Mouse (Mus musculus) embryonic facial prominence, embryonic 12.5 days (tissue): ENCODE results near the gene Hhatl. TPM values are rescaled to one million over a fixed set of nuclear protein-coding genes. Genes with fewer than 3 reads are reported as not detected.

Experiments
- ATAC-seq: fragments of 200-750 bp; cut with Nextera tagmentation; 2 replicates; pipeline ENCODE4 v1.8.0; 2017; ENCODE audit not compliant: insufficient number of reproducible peaks, insufficient read depth, low FRiP score, low TSS enrichment
- H3K27ac ChIP-seq: fragments of 300-500 bp; sonication (generic); 2 replicates; pipeline ENCODE4 v1.5.1; 2016; ENCODE audit warnings: mild to moderate bottlenecking
- H3K27me3 ChIP-seq: fragments of 300-500 bp; sonication (generic); 2 replicates; pipeline ENCODE4 v1.6.1; 2016; ENCODE audit warnings: mild to moderate bottlenecking, moderate library complexity
- H3K36me3 ChIP-seq: fragments of 300-500 bp; sonication (generic); 2 replicates; pipeline ENCODE4 v1.6.1; 2016; ENCODE audit warnings: mild to moderate bottlenecking
- H3K4me1 ChIP-seq: fragments of 300-500 bp; sonication (generic); 2 replicates; pipeline ENCODE4 v1.6.1; 2016
- H3K4me2 ChIP-seq: fragments of 300-500 bp; sonication (generic); replicated peaks from 2 replicates; pipeline ENCODE4 v1.6.1; 2016; ENCODE audit warnings: mild to moderate bottlenecking, moderate library complexity
- H3K4me3 ChIP-seq: fragments of 300-500 bp; sonication (generic); 2 replicates; pipeline ENCODE4 v1.5.1; 2016; ENCODE audit warnings: mild to moderate bottlenecking
- H3K9ac ChIP-seq: fragments of 300-500 bp; sonication (generic); 2 replicates; pipeline ENCODE4 v1.6.1; 2016; ENCODE audit warnings: mild to moderate bottlenecking, moderate library complexity
- H3K9me3 ChIP-seq: fragments of 300-500 bp; sonication (generic); 2 replicates; pipeline ENCODE4 v1.6.1; 2016; ENCODE audit warnings: mild to moderate bottlenecking, moderate library complexity
- WGBS: fragments of 180-500 bp; shearing (Covaris S2); methylation state at CpG from one replicate; pipeline ENCODE4 v1.1.7; 2016; 5-methylcytosine and 5-hydroxymethylcytosine counted together
- polyA plus RNA-seq: library from polyadenylated mRNA; unstranded; fragments of >200 nt; fragmentation: Nextera tagmentation; extraction: Ambion mirVana; gene quantifications from 2 replicates; pipeline ENCODE4 v1.2.1, GENCODE M21; 2016

Gene Hhatl
- polyA plus RNA-seq, 1 experiment from 2014 or later = 0.40 TPM

GRCm38 (mm10) chr9:121798887-121799520 lies 6.7 kb upstream of the Hhatl start:
- H3K9me3 ChIP-seq = no peaks in the 10 kb centered on the region
- WGBS = 30% methylated on average over 6 of the region's 6 CpGs
- H3K27ac ChIP-seq = no peak overlapping the region
- H3K27me3 ChIP-seq = no peaks in the 10 kb centered on the region
- no peak overlapping the region for H3K4me2 ChIP-seq
- H3K4me3 ChIP-seq = no peak overlapping the region
- no peak overlapping the region for H3K9ac ChIP-seq
- H3K36me3 ChIP-seq = no peaks in the 10 kb centered on the region
- no peak for ATAC-seq
- H3K4me1 ChIP-seq = peaks cover 4% of the 10 kb centered on the region; the same call in 1 of the 2 replicates

- ATAC-seq = no peak
- no peak overlapping the region for H3K4me2 ChIP-seq
- H3K27me3 ChIP-seq = no peaks in the 10 kb centered on the region
- H3K9ac ChIP-seq = no peak overlapping the region
- H3K36me3 ChIP-seq = no peaks in the 10 kb centered on the region
- no peak overlapping the region for H3K27ac ChIP-seq
- WGBS = 15% methylated on average over 12 of the region's 12 CpGs
- no peak overlapping the region for H3K4me3 ChIP-seq
- no peaks in the 10 kb centered on the region for H3K9me3 ChIP-seq
- peaks cover 4% of the 10 kb centered on the region; the same call in 1 of the 2 replicates for H3K4me1 ChIP-seq
These were observed 5.4 kb upstream of the Hhatl start for GRCm38 (mm10) chr9:121797722-121798121.

GRCm38 (mm10) chr9:121794972-121795539 lies 2.7 kb upstream of the Hhatl start:
- no peaks in the 10 kb centered on the region for H3K9me3 ChIP-seq
- no peak for ATAC-seq
- no peak overlapping the region for H3K4me2 ChIP-seq
- H3K9ac ChIP-seq = no peak overlapping the region
- H3K4me1 ChIP-seq = peaks cover 9% of the 10 kb centered on the region
- H3K36me3 ChIP-seq = no peaks in the 10 kb centered on the region
- WGBS = 67% methylated on average over 1 of the region's 1 CpGs
- no peak overlapping the region for H3K27ac ChIP-seq
- H3K27me3 ChIP-seq = no peaks in the 10 kb centered on the region
- H3K4me3 ChIP-seq = no peak overlapping the region

DNA sequence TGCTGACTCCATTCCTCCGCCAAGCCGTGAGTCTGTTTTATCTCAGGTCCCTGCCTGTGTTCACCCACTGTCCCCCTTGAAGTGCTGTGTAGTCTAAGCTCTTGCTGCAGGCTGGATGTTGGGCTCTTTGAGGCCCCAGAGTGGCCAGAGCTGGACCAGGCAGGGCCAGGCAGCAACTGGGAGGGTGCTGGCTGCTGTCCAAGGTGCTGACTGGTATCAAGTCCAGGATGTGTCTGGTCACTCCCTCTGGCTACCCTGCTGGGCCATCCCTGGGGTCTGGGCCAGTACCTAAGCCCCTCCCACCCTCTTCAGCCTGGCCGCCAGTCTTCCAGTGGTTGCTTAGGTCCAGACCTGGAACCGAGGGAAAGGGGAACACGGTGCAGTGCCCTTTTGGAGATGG lies 1.1 kb downstream of the Hhatl start:
- no peak overlapping the region for H3K27ac ChIP-seq
- no peak overlapping the region for H3K9ac ChIP-seq
- no peak overlapping the region for H3K4me3 ChIP-seq
- H3K27me3 ChIP-seq = no peaks in the 10 kb centered on the region
- H3K9me3 ChIP-seq = no peaks in the 10 kb centered on the region
- no peaks in the 10 kb centered on the region for H3K36me3 ChIP-seq
- peaks cover 5% of the 10 kb centered on the region; the same call in 1 of the 2 replicates for H3K4me1 ChIP-seq
- WGBS = 17% methylated on average over 5 of the region's 5 CpGs
- peak; percentile 25; the same call in 1 of the 2 replicates for ATAC-seq
- H3K4me2 ChIP-seq = no peak overlapping the region

DNA sequence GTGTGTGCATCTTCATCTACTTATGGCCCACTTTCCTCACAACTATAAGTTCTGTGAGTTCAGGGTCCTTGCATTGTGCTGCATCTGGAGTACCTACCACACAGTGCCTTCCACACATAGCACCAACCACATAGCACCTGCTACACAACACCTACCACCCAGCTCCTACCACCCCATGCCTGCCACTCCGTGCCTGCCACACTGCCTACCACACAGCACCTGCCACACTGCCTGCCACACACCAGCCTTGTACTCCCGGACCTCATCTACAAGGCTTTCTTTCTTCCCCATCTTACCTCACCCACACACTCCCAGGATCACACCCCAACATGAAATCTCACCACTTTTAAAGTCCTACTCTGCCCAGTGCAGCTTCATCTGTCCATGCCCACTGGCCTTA lies 5.9 kb downstream of the Hhatl start:
- no peak overlapping the region for H3K27ac ChIP-seq
- ATAC-seq = no peak

DNA sequence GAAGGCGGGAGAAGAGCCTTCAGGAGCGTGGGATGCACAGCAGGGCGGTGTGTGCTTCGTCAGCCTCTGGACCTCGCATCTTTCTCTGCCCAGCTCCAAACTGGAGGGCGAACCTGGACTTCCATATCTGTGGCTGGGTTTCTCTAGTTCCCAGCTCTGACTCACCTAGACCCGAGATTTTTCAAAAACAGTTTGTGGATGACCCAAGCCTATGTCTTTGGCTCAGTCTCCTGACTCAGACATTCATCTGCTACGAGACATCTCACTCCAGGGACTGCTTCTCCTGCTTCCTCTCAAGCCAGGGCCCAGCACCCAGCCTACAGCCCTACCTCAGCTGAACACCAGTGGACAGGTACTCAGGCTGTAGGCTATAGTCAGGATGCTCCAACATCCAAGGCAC lies 7.0 kb downstream of the Hhatl start:
- no peak overlapping the region for H3K27ac ChIP-seq
- no peaks in the 10 kb centered on the region for H3K36me3 ChIP-seq
- no peaks in the 10 kb centered on the region for H3K4me1 ChIP-seq
- ATAC-seq = no peak
- H3K4me2 ChIP-seq = no peak overlapping the region
- H3K9ac ChIP-seq = no peak overlapping the region
- H3K4me3 ChIP-seq = no peak overlapping the region
- WGBS = 83% methylated on average over 8 of the region's 8 CpGs
- peaks cover 1% of the 10 kb centered on the region for H3K27me3 ChIP-seq
- H3K9me3 ChIP-seq = no peaks in the 10 kb centered on the region

More for the DNA sequence above, 5.9 kb downstream of the Hhatl start:
- H3K4me1 ChIP-seq = 0 out of 2 replicates have a peak, but pooled peaks cover under 1% of the 10 kb centered on the region
- no peak overlapping the region for H3K4me2 ChIP-seq
- no peaks in the 10 kb centered on the region for H3K9me3 ChIP-seq
- no peaks in the 10 kb centered on the region for H3K27me3 ChIP-seq
- no peak overlapping the region for H3K4me3 ChIP-seq
- no peaks in the 10 kb centered on the region for H3K36me3 ChIP-seq
- 71% methylated on average over 2 of the region's 2 CpGs for WGBS
- H3K9ac ChIP-seq = no peak overlapping the region

GRCm38 (mm10) chr9:121784801-121785200 lies 7.5 kb downstream of the Hhatl start:
- Histone ChIP-seq H3K36me3 (no peaks in the 10 kb centered on the region), H3K4me1 (no peaks in the 10 kb centered on the region), H3K4me3 (no peak overlapping the region), H3K27ac (no peak overlapping the region), H3K27me3 (peaks cover 6% of the 10 kb centered on the region), H3K9ac (no peak overlapping the region), H3K4me2 (no peak overlapping the region), H3K9me3 (no peaks in the 10 kb centered on the region)
- ATAC-seq = no peak
- 90% methylated on average over 12 of the region's 12 CpGs for WGBS

DNA sequence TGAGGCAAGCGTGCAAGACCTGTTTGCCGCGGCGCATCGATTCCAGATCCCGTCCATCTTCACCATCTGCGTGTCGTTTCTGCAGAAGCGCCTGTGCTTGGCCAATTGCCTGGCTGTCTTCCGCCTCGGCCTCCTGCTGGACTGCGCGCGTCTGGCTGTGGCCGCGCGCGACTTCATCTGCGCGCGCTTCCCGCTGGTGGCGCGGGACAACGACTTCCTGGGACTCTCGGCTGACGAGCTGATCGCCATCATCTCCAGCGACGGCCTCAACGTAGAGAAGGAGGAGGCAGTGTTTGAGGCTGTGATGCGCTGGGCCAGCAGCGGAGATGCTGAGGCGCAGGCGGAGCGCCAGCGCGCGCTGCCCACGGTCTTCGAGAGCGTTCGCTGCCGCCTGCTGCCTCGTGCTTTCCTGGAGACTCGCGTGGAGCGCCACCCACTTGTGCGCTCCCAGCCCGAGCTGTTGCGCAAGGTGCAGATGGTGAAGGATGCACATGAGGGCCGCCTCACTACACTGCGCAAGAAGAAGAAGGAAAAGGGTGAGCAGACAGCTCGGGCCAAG lies 14.2 kb downstream of the Hhatl start:
- no peak for ATAC-seq
- 14% methylated on average over 54 of the region's 54 CpGs for WGBS
- H3K4me1 ChIP-seq = peaks cover 4% of the 10 kb centered on the region; the same call in 1 of the 2 replicates
- peaks cover 49% of the 10 kb centered on the region for H3K27me3 ChIP-seq
- no peaks in the 10 kb centered on the region for H3K36me3 ChIP-seq
- no peaks in the 10 kb centered on the region for H3K9me3 ChIP-seq
- H3K27ac ChIP-seq = no peak overlapping the region
- H3K4me2 ChIP-seq = peak overlapping the region; percentile 59
- H3K4me3 ChIP-seq = peak overlapping the region; percentile 30
- H3K9ac ChIP-seq = peak overlapping the region; percentile 31

GRCm38 (mm10) chr9:121777484-121778065 lies 14.7 kb downstream of the Hhatl start, which contains the start of gene Klhl40:
Klhl40 (plus strand) TSS chr9:121777607.
- H3K27ac ChIP-seq = no peak within 1 kb of the TSS
- no peaks in the 10 kb centered on the region for H3K36me3 ChIP-seq
- peak within 1 kb of the TSS; percentile 31 for H3K9ac ChIP-seq
- peak within 1 kb of the TSS; percentile 59 for H3K4me2 ChIP-seq
- peaks cover 4% of the 10 kb centered on the region; the same call in 1 of the 2 replicates for H3K4me1 ChIP-seq
- peak; percentile 62; the same call in 1 of the 2 replicates for ATAC-seq
- H3K9me3 ChIP-seq = no peaks in the 10 kb centered on the region
- H3K4me3 ChIP-seq = peak within 1 kb of the TSS; percentile 30
- H3K27me3 ChIP-seq = peaks cover 49% of the 10 kb centered on the region
- WGBS = 24% methylated on average over 30 of the region's 30 CpGs

DNA sequence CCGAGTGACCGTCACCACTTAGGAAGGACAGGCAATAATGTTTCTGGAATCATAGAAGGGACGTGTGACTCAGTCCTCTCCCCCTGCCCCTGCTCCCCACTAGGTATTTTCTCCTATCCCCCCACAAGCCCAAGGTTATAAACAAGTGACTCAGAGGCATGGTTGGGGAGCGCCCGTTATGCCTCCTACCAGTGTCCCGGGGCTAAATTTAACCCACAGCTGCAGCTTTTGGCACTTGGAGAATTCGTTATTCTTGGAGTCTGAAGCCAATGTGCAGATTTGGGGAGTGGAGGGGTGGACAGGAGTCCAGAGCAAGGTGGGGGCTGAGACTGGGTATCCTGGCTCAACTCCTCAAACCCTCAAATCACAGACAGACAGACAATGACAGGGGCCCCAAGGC lies 15.8 kb downstream of the Hhatl start:
- Histone ChIP-seq H3K36me3 (no peaks in the 10 kb centered on the region), H3K27me3 (peaks cover 49% of the 10 kb centered on the region), H3K27ac (no peak overlapping the region), H3K9me3 (no peaks in the 10 kb centered on the region), H3K9ac (no peak overlapping the region), H3K4me3 (no peak overlapping the region), H3K4me1 (peaks cover 4% of the 10 kb centered on the region; the same call in 1 of the 2 replicates), H3K4me2 (no peak overlapping the region)
- WGBS = 80% methylated on average over 7 of the region's 7 CpGs
- no peak for ATAC-seq

- H3K27me3 ChIP-seq = peaks cover 49% of the 10 kb centered on the region
- H3K9me3 ChIP-seq = no peaks in the 10 kb centered on the region
- no peak overlapping the region for H3K9ac ChIP-seq
- no peak overlapping the region for H3K27ac ChIP-seq
- H3K4me3 ChIP-seq = no peak overlapping the region
- 79% methylated on average over 10 of the region's 10 CpGs for WGBS
- H3K4me1 ChIP-seq = peaks cover 4% of the 10 kb centered on the region; the same call in 1 of the 2 replicates
- H3K4me2 ChIP-seq = no peak overlapping the region
- H3K36me3 ChIP-seq = no peaks in the 10 kb centered on the region
- ATAC-seq = no peak
These were observed 16.4 kb downstream of the Hhatl start for GRCm38 (mm10) chr9:121775951-121776350.

DNA sequence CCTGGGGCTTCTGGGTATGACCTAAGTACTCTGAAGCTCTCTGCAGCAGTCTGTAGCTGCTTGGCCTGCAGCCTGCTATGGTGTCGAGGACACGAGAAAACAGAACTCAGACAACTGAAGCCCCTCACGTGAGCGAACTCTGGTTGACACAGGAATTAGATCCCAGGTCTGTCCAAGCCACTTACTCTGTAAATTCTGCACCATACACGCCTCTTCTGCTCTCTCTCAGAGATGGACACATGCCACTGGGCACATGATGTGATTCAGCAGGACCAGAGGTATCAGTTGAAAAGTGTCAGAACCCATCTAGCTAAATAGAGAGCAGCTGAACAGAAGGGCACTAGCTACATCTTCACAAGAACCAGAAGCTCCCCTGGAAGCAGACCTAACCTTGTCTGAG lies 19.9 kb downstream of the Hhatl start:
- Histone ChIP-seq H3K4me2 (no peak overlapping the region), H3K27ac (no peak overlapping the region)
- 76% methylated on average over 5 of the region's 5 CpGs for WGBS

More for the DNA sequence above, 19.9 kb downstream of the Hhatl start:
- no peak for ATAC-seq
- peaks cover 18% of the 10 kb centered on the region for H3K36me3 ChIP-seq
- no peaks in the 10 kb centered on the region for H3K4me1 ChIP-seq
- H3K27me3 ChIP-seq = peaks cover 21% of the 10 kb centered on the region
- H3K9me3 ChIP-seq = no peaks in the 10 kb centered on the region
- H3K9ac ChIP-seq = no peak overlapping the region
- H3K4me3 ChIP-seq = no peak overlapping the region
